In the genomic region with DNA sequence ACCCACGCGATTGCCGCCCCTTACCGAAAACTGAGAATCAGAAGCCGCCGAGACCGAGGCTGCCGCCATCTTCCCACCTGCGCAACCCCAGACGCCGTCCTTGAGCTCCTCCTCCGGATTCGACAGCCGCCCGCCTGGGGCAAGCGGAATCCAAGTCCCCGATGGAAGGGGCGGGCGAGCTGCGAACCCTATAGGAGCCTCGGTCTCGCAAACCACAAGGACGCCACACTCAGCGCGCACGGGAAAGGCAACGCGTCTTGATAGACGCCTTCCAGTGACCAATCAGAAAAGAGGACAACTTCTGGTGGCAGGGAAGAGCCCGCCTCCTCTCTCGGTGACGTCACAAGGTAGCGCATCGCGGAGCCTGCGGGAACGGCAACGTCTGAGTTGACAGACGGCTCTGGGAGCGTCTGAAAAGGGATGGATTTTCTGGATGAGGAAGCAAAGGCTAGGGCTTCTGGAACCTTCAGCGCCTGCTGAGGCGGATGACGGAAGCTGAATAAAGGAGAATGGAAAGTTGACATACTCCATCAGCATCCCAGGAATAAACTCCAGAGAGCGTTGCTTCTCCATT, we compare ENCODE assay signal across 8 mouse cellular contexts. TPM values are rescaled to one million over a fixed set of nuclear protein-coding genes. Genes with fewer than 3 reads are reported as not detected.
DNase-seq lines count a peak whose midpoint lies in the region; ATAC-seq and TF ChIP-seq lines count a peak whose summit lies in the region.

Cep57 (minus strand) TSS at position 276 of the 574 bp plus-strand sequence.

- H3K36me3 ChIP-seq in kidney, embryonic 14.5 days (ENCODE audit: control insufficient read depth, insufficient read depth, low read length) = peaks cover 21% of the 10 kb centered on the region
- H3K36me3 ChIP-seq in limb, embryonic 15.5 days = peaks cover 15% of the 10 kb centered on the region

- ATAC-seq in kidney, embryonic 14.5 days (ENCODE audit: low FRiP score, low TSS enrichment) = peak; percentile 91
- ATAC-seq in limb, embryonic 15.5 days (ENCODE audit: insufficient number of reproducible peaks, low FRiP score, low TSS enrichment, low read depth) = peak; percentile 94

- H3K9ac ChIP-seq in kidney, embryonic 14.5 days (ENCODE audit: low read depth, low read length) = peak within 1 kb of the TSS; percentile 91
- peak within 1 kb of the TSS; percentile 86 for H3K9ac ChIP-seq in limb, embryonic 15.5 days

- DNase-seq in A20 (ENCODE audit: low read depth, low spot score) = peak; percentile 99
- peak; percentile 94 to 97 for DNase-seq in heart, adult 9 months (ENCODE audit: low spot score in 2 of 2)
- peak; percentile 92 to 93 for DNase-seq in monocyte, adult 2 months (ENCODE audit: low read depth in 1 of 2, low spot score in 2 of 2)
- DNase-seq in spleen, postnatal 36 days (ENCODE audit: low spot score in 2 of 2) = peak; percentile 93 to 97

- H3K4me2 ChIP-seq in kidney, embryonic 14.5 days (replicated peaks; ENCODE audit: low read depth, low read length) = peak within 1 kb of the TSS; percentile 69
- peak within 1 kb of the TSS; percentile 69 for H3K4me2 ChIP-seq in limb, embryonic 15.5 days

- H3K27ac ChIP-seq in bone marrow macrophage, adult 2 months (ENCODE audit: insufficient read depth, low read depth, low read length) = peak within 1 kb of the TSS; percentile 80
- H3K27ac ChIP-seq in embryonic fibroblast, embryonic 13.5 days (ENCODE audit: insufficient read depth, low read length) = peak within 1 kb of the TSS; percentile 82
- peak within 1 kb of the TSS; percentile 99 for H3K27ac ChIP-seq in kidney, embryonic 14.5 days (ENCODE audit: low read depth, low read length)
- H3K27ac ChIP-seq in limb, embryonic 15.5 days = peak within 1 kb of the TSS; percentile 99

- 1% methylated on average over 44 of the region's 44 CpGs for WGBS in kidney, embryonic 14.5 days
- WGBS in limb, embryonic 15.5 days = under 1% methylated on average over 44 of the region's 44 CpGs

- H3K4me3 ChIP-seq in bone marrow macrophage, adult 2 months (ENCODE audit: insufficient read depth, low read length) = peak within 1 kb of the TSS; percentile 100
- peak within 1 kb of the TSS; percentile 89 for H3K4me3 ChIP-seq in embryonic fibroblast, embryonic 13.5 days (ENCODE audit: insufficient read depth, low read length)
- H3K4me3 ChIP-seq in kidney, embryonic 14.5 days (ENCODE audit: low read length) = peak within 1 kb of the TSS; percentile 56
- H3K4me3 ChIP-seq in limb, embryonic 15.5 days = peak within 1 kb of the TSS; percentile 76

- H3K4me1 ChIP-seq in bone marrow macrophage, adult 2 months (ENCODE audit: control insufficient read depth, insufficient read depth, low read length) = peaks cover 19% of the 10 kb centered on the region
- H3K4me1 ChIP-seq in embryonic fibroblast, embryonic 13.5 days (ENCODE audit: control insufficient read depth, insufficient read depth, low read length) = peaks cover 4% of the 10 kb centered on the region
- peaks cover 12% of the 10 kb centered on the region; the same call in 1 of the 2 replicates for H3K4me1 ChIP-seq in kidney, embryonic 14.5 days (ENCODE audit: control insufficient read depth, insufficient read depth, low read length)
- peaks cover 17% of the 10 kb centered on the region for H3K4me1 ChIP-seq in limb, embryonic 15.5 days

- TF ChIP-seq CTCF in bone marrow macrophage, adult 2 months (IDR thresholded peaks at IDR 0.05; ENCODE audit: low read depth, low read length) = no peak
- no peak for TF ChIP-seq CTCF in embryonic fibroblast, embryonic 13.5 days (IDR thresholded peaks at IDR 0.05; ENCODE audit: borderline replicate concordance, insufficient read depth, low read length)

- no peak for TF ChIP-seq POLR2A in bone marrow macrophage, adult 2 months (IDR thresholded peaks at IDR 0.05; ENCODE audit: borderline replicate concordance, low read depth, low read length)
- TF ChIP-seq POLR2A in embryonic fibroblast, embryonic 13.5 days (IDR thresholded peaks at IDR 0.05; ENCODE audit: low read depth, low read length) = peak; percentile 79

- no peaks in the 10 kb centered on the region for H3K27me3 ChIP-seq in kidney, embryonic 14.5 days (ENCODE audit: control insufficient read depth, insufficient read depth, low read length)
- no peaks in the 10 kb centered on the region for H3K27me3 ChIP-seq in limb, embryonic 15.5 days

- H3K9me3 ChIP-seq in kidney, embryonic 14.5 days (ENCODE audit: control insufficient read depth, low read length) = no peaks in the 10 kb centered on the region
- H3K9me3 ChIP-seq in limb, embryonic 15.5 days = no peaks in the 10 kb centered on the region

RNA-seq across cellular contexts. Expression of gene Cep57, which starts in this region (rescaled TPM):
- 44.3 and 49.0 TPM in 2 replicates for polyA plus RNA-seq in bone marrow macrophage, adult 2 months (2012; ENCODE audit: insufficient read depth, insufficient read length, missing spikeins)
- 29.4 and 42.4 TPM in 2 replicates for polyA plus RNA-seq in embryonic fibroblast, embryonic 13.5 days (2011; ENCODE audit: insufficient read length, low read depth, missing spikeins)
- polyA plus RNA-seq in kidney, embryonic 14.5 days (2014; fragmentation: Nextera tagmentation; extraction: Ambion mirVana) = 66.4 and 69.8 TPM in 2 replicates
- 41.9 and 47.8 TPM in 2 replicates for polyA plus RNA-seq in limb, embryonic 15.5 days (2015; fragmentation: Nextera tagmentation; extraction: Ambion mirVana)

Comparison
In these comparisons a context has a peak if more than half of its experiments do, and no peak if none do; other contexts are left out.
1. Peak in every context shown above with its lines: DNase-seq, ATAC-seq, H3K4me3 ChIP-seq and H3K27ac ChIP-seq.